Comparison of ENCODE assay signal across 25 mouse cellular contexts in genomic region chr7:80452241-80452640, GRCm38 (mm10). TPM values are rescaled to one million over a fixed set of nuclear protein-coding genes. Genes with fewer than 3 reads are reported as not detected.
DNase-seq lines count a peak whose midpoint lies in the region; ATAC-seq and TF ChIP-seq lines count a peak whose summit lies in the region.
"Had no signal": no experiment of that assay in that cellular context is flagged by ENCODE, and none has a peak within 500 bp of the region (broad histone marks: within the 10 kb centered on the region; RNA-seq: fewer than 3 reads in every experiment).

No protein-coding gene starts in this region.

- peak overlapping the region; percentile 25; the same call in 1 of the 2 replicates for H3K9ac ChIP-seq in heart, embryonic 14.5 days (ENCODE audit: low read length)
- no peak overlapping the region; the same call in 1 of the 2 replicates for H3K9ac ChIP-seq in MEL (ENCODE audit: control insufficient read depth, low read depth, low read length, poor library complexity, severe bottlenecking)
- H3K9ac ChIP-seq in liver, embryonic 13.5 days: no peak overlapping the region
- H3K9ac ChIP-seq: forebrain, postnatal 0 days; limb, embryonic 13.5 days; lung, embryonic 15.5 days; midbrain, embryonic 13.5 days had no signal

- peaks cover 25 to 33% of the 10 kb centered on the region in 2 experiments for H3K4me1 ChIP-seq in heart, embryonic 14.5 days (ENCODE audit: control insufficient read depth in 2 of 2, insufficient read depth in 2 of 2, low read length in 2 of 2)
- peaks cover 26 to 55% of the 10 kb centered on the region in 2 experiments for H3K4me1 ChIP-seq in MEL (ENCODE audit: control insufficient read depth in 1 of 2, insufficient read depth in 2 of 2, low read length in 2 of 2)
- peaks cover 59% of the 10 kb centered on the region for H3K4me1 ChIP-seq in liver, embryonic 13.5 days (replicated peaks)
- H3K4me1 ChIP-seq: forebrain, embryonic 10.5 days; midbrain, embryonic 13.5 days had no signal

- TF ChIP-seq EP300 in MEL (IDR thresholded peaks at IDR 0.05; ENCODE audit: low read depth in 1 of 2, low read length in 2 of 2): no peak

- no peaks in the 10 kb centered on the region for H3K9me3 ChIP-seq in heart, embryonic 14.5 days (ENCODE audit: control insufficient read depth, low read length)
- no peaks in the 10 kb centered on the region for H3K9me3 ChIP-seq in MEL (replicated peaks; ENCODE audit: insufficient read depth, low read length)
- H3K9me3 ChIP-seq in liver, embryonic 13.5 days (replicated peaks): no peaks in the 10 kb centered on the region
- H3K9me3 ChIP-seq: forebrain, embryonic 10.5 days; hindbrain, embryonic 10.5 days; limb, embryonic 13.5 days; lung, embryonic 15.5 days; megakaryocyte, embryonic 14.5 days; midbrain, embryonic 13.5 days had no signal

- WGBS in heart, embryonic 14.5 days: 69% methylated on average over 5 of the region's 5 CpGs
- WGBS in liver, embryonic 13.5 days (ENCODE audit: insufficient replicate concordance): 85% methylated on average over 5 of the region's 5 CpGs

- TF ChIP-seq POLR2A in MEL (IDR thresholded peaks at IDR 0.05; ENCODE audit: control insufficient read depth in 1 of 2, insufficient read depth in 1 of 2, low read depth in 1 of 2, low read length in 2 of 2, poor library complexity in 1 of 2): no peak

- no peaks in the 10 kb centered on the region for H3K79me2 ChIP-seq in MEL (ENCODE audit: control insufficient read depth, insufficient read depth, low read length, poor library complexity)

- DNase-seq in adrenal gland, adult 2 months: peak; percentile 52
- no peak for DNase-seq in adrenal gland, adult 8-10 months
- DNase-seq in heart, adult 11 months: no peak
- no peak for DNase-seq in MEL (ENCODE audit: low read depth, low spot score)
- no peak for DNase-seq in liver, embryonic 13.5 days
- no peak for DNase-seq in gastrocnemius, postnatal 10 days
- DNase-seq in embryo, embryonic 10 days (ENCODE audit: low spot score): no peak
- DNase-seq: cerebellum, adult 11 months; cerebellum, postnatal 10 days; forebrain, postnatal 0 days; gastrocnemius, postnatal 25 days; kidney, adult 11 months; layer of hippocampus, adult 9-11 months; lung, postnatal 36 days; spleen, adult 18-20 months; thymus, postnatal 14 days had no signal

- H3K27ac ChIP-seq in heart, embryonic 14.5 days (replicated peaks in 1 of 2; ENCODE audit: control insufficient read depth in 1 of 2, insufficient read depth in 1 of 2, low read depth in 2 of 2, low read length in 2 of 2): peak overlapping the region; percentile 33 to 69
- H3K27ac ChIP-seq in MEL (ENCODE audit: control insufficient read depth, low read depth, low read length): peak overlapping the region; percentile 97
- peak overlapping the region; percentile 77 for H3K27ac ChIP-seq in liver, embryonic 13.5 days
- H3K27ac ChIP-seq: forebrain, embryonic 10.5 days; hindbrain, embryonic 10.5 days; kidney, postnatal 0 days; limb, embryonic 13.5 days; lung, embryonic 15.5 days; midbrain, embryonic 13.5 days had no signal

- TF ChIP-seq RAD21 in MEL (IDR thresholded peaks at IDR 0.05; ENCODE audit: low read depth, low read length): no peak

- TF ChIP-seq CTCF in MEL (IDR thresholded peaks at IDR 0.05 in 2 of 3, conservative IDR thresholded peaks at IDR 0.05 in 1 of 3; ENCODE audit: control insufficient read depth in 1 of 3, insufficient read depth in 1 of 3, low read depth in 2 of 3, low read length in 3 of 3, poor library complexity in 1 of 3, severe bottlenecking in 1 of 3): no peak

- no peak overlapping the region for H3K4me3 ChIP-seq in heart, embryonic 14.5 days (ENCODE audit: control insufficient read depth in 1 of 2, insufficient read depth in 1 of 2, low read depth in 1 of 2, low read length in 2 of 2)
- H3K4me3 ChIP-seq in MEL (ENCODE audit: control insufficient read depth in 1 of 2, insufficient read depth in 1 of 2, low read depth in 2 of 2, low read length in 2 of 2): no peak overlapping the region
- H3K4me3 ChIP-seq in liver, embryonic 13.5 days (replicated peaks): no peak overlapping the region
- H3K4me3 ChIP-seq: forebrain, embryonic 10.5 days; hindbrain, embryonic 10.5 days; limb, embryonic 13.5 days; lung, embryonic 15.5 days; megakaryocyte, embryonic 14.5 days; midbrain, embryonic 13.5 days had no signal

- no peak for ATAC-seq in heart, embryonic 14.5 days (ENCODE audit: insufficient number of reproducible peaks, insufficient read depth, low FRiP score, low read depth)
- ATAC-seq in liver, embryonic 13.5 days (ENCODE audit: low read depth): no peak; the same call in 1 of the 2 replicates
- ATAC-seq: forebrain, postnatal 0 days; hindbrain, embryonic 16.5 days; midbrain, embryonic 13.5 days had no signal

- H3K36me3 ChIP-seq in heart, embryonic 14.5 days (ENCODE audit: control insufficient read depth, insufficient read depth, low read length): peaks cover 20% of the 10 kb centered on the region
- H3K36me3 ChIP-seq in MEL (ENCODE audit: control insufficient read depth in 1 of 2, insufficient read depth in 2 of 2, low read length in 2 of 2): peaks cover 0 to 52% of the 10 kb centered on the region in 2 experiments; a peak in 3 of 4 replicates
- peaks cover 58% of the 10 kb centered on the region for H3K36me3 ChIP-seq in liver, embryonic 13.5 days

- no peak overlapping the region for H3K4me2 ChIP-seq in heart, embryonic 14.5 days (ENCODE audit: low read length)
- no peak overlapping the region for H3K4me2 ChIP-seq in liver, embryonic 13.5 days
- H3K4me2 ChIP-seq: limb, embryonic 13.5 days; lung, embryonic 15.5 days; midbrain, embryonic 13.5 days had no signal

- H3K27me3 ChIP-seq in heart, embryonic 14.5 days (ENCODE audit: control insufficient read depth, insufficient read depth, low read length): no peaks in the 10 kb centered on the region
- H3K27me3 ChIP-seq in MEL (ENCODE audit: control insufficient read depth in 1 of 2, insufficient read depth in 2 of 2, low read length in 2 of 2): no peaks in the 10 kb centered on the region
- H3K27me3 ChIP-seq in liver, embryonic 13.5 days: no peaks in the 10 kb centered on the region
- H3K27me3 ChIP-seq: limb, embryonic 13.5 days; lung, embryonic 15.5 days; megakaryocyte, embryonic 14.5 days; midbrain, embryonic 13.5 days had no signal

TF ChIP-seq in MEL, 35 proteins besides CTCF, POLR2A, EP300 and RAD21:
- TF ChIP-seq NELFE (IDR thresholded peaks at IDR 0.05; ENCODE audit: low read depth, low read length) (no peak), TCF12 (IDR thresholded peaks at IDR 0.05; ENCODE audit: low read depth, low read length) (no peak), TAL1 (IDR thresholded peaks at IDR 0.05; ENCODE audit: low read length) (no peak), ETS1 (IDR thresholded peaks at IDR 0.05; ENCODE audit: low read depth, low read length) (no peak), ZMIZ1 (IDR thresholded peaks at IDR 0.05; ENCODE audit: low read depth, low read length) (no peak), BHLHE40 (IDR thresholded peaks at IDR 0.05; ENCODE audit: borderline replicate concordance, low read depth, low read length) (no peak), MYC (IDR thresholded peaks at IDR 0.05; ENCODE audit: low read depth, low read length) (no peak), HCFC1 (IDR thresholded peaks at IDR 0.05; ENCODE audit: low read depth, low read length) (no peak), KAT2A (conservative IDR thresholded peaks at IDR 0.05; ENCODE audit: low read depth, low read length) (no peak), MAFK (IDR thresholded peaks at IDR 0.05; ENCODE audit: borderline replicate concordance, low read depth, low read length) (no peak), CHD1 (IDR thresholded peaks at IDR 0.05; ENCODE audit: low read depth, low read length) (no peak), MXI1 (IDR thresholded peaks at IDR 0.05; ENCODE audit: low read depth, low read length) (no peak), USF2 (IDR thresholded peaks at IDR 0.05; ENCODE audit: borderline replicate concordance in 1 of 2, insufficient read depth in 1 of 2, low read depth in 1 of 2, low read length in 2 of 2) (no peak)

RNA-seq across cellular contexts. Expression of gene Furin, which starts 47.0 kb away (rescaled TPM):
- total RNA-seq in adrenal gland, adult 2 months (2021): 100 to 1,000 TPM; 158 to 185 TPM
- 225 and 227 TPM in 2 replicates for polyA plus RNA-seq in adrenal gland, adult 2 months (2012; rRNA removed)
- 100 to 1,000 TPM; 153 to 192 (median 166) TPM for total RNA-seq in adrenal gland, adult 8-10 months (2022)
- polyA plus RNA-seq in heart, embryonic 14.5 days (2014; fragmentation: Nextera tagmentation; extraction: Ambion mirVana): 17.9 and 25.2 TPM in 2 replicates
- total RNA-seq in MEL (2012; rRNA removed): 11.6 and 13.7 TPM in 2 replicates
- 10 to 100 TPM in 1 of 2 experiments, not detected in 1; 32.3 TPM for polyA plus RNA-seq in MEL (2012; ENCODE audit: insufficient read depth in 1 of 2, insufficient read length in 2 of 2, low read depth in 1 of 2, low replicate concordance in 2 of 2, missing spikeins in 1 of 2)
- 3.8 and 4.1 TPM in 2 replicates for polyA plus RNA-seq in liver, embryonic 13.5 days (2015; fragmentation: Nextera tagmentation; extraction: Ambion mirVana)
- 10 to 100 TPM; 63.1 to 68.1 TPM for total RNA-seq in gastrocnemius, postnatal 10 days (2021)
